Mouse (Mus musculus) CH12.LX (cell line): ENCODE data around the gene Rbpjl.

Experiments
- CTCF ChIP-seq, 2 experiments: IDR thresholded peaks in 1 of 2; conservative IDR thresholded peaks in 1 of 2; 2 replicates each; pipeline ENCODE4 v1.5.1; 2011 to 2012; ENCODE audit warnings: low read depth in 2 of 2, low read length in 2 of 2, improper control_type of control experiment in 1 of 2, inconsistent platforms in 1 of 2, mild to moderate bottlenecking in 1 of 2, moderate library complexity in 1 of 2
- ELF1 ChIP-seq: IDR thresholded peaks from 2 replicates; pipeline ENCODE4 v1.6.1; 2014; ENCODE audit warnings: low read depth, mild to moderate bottlenecking, inconsistent platforms, low read length, improper control_type of control experiment
- EP300 ChIP-seq: IDR thresholded peaks from 2 replicates; pipeline ENCODE4 v1.6.1; 2011; ENCODE audit warnings: low read length, improper control_type of control experiment
- MAX ChIP-seq: IDR thresholded peaks from 2 replicates; pipeline ENCODE4 v1.6.1; 2011; ENCODE audit warnings: low read length, improper control_type of control experiment
- PAX5 ChIP-seq: IDR thresholded peaks from 2 replicates; pipeline ENCODE4 v1.6.1; 2012; ENCODE audit warnings: low read length, inconsistent platforms, mixed read lengths
- POLR2A ChIP-seq: IDR thresholded peaks from 2 replicates; pipeline ENCODE4 v1.6.1; 2011; ENCODE audit warnings: low read depth, mild to moderate bottlenecking, improper control_type of control experiment, low read length
- ZNF384 ChIP-seq: IDR thresholded peaks from 2 replicates; pipeline ENCODE4 v1.6.1; 2012; ENCODE audit warnings: low read depth, low read length, improper control_type of control experiment, inconsistent platforms

- TF ChIP-seq CTCF (conservative IDR thresholded peaks at IDR 0.05 in 1 of 2, IDR thresholded peaks at IDR 0.05 in 1 of 2; ENCODE audit: low read depth in 2 of 2, low read length in 2 of 2) = no peak; a peak in 1 of 4 replicates
- no peak for TF ChIP-seq ZNF384
- no peak for TF ChIP-seq MAX
- no peak for TF ChIP-seq EP300
- no peak for TF ChIP-seq PAX5
- TF ChIP-seq POLR2A = no peak
- TF ChIP-seq ELF1 = no peak
Measured at GRCm38 (mm10) chr2:164389020-164389419, 13.9 kb upstream of the Rbpjl start, which contains the start of gene Slpi.
